Mouse (Mus musculus): ENCODE data around the gene Sdr42e1.

Sdr42e1 gene

GRCm38 (mm10) chr8:117660358-117661031 is 13.0 kb downstream of the Sdr42e1 start:
- DNase-seq (ENCODE audit: low spot score in 2 of 2): no peak

DNA sequence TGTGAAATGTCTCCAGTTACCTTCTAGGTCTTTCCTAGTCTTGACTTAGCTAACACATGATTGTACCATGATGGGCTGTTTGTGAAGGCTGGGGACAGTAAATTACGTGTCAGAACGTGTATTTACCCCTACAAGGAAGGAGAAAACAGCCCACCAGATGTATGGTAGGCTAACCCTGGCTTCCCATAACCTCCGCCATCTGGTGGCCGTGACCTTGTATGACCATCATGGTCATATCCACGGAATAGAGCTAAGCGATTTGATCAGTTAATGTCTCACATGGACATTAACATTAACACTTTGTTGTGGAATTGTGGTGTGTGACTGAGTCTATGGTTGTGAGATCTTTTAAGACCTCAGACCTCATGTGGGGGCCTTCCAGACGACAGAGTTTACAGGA is 14.5 kb downstream of the Sdr42e1 start:
- DNase-seq (ENCODE audit: low spot score in 2 of 2): no peak

DNA sequence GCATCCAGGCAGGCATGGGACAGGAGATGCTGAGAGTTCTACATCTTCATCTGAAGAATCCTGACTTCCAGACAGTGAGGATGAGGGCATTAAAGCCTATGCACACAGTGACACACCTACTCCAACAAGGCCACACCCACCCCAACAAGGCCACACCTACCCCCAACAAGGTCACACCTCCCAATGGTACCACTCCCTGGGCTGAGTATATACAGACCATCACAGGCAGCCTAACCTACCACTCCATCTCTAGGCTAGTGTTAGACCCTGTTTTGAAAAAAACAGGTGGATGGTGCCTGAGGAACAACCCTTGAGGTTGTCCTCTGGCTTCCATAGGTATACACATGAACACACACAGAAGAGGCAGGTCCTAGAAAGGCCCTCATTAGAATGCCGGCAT is 21.2 kb downstream of the Sdr42e1 start:
- no peak for DNase-seq (ENCODE audit: low spot score in 2 of 2)

DNA sequence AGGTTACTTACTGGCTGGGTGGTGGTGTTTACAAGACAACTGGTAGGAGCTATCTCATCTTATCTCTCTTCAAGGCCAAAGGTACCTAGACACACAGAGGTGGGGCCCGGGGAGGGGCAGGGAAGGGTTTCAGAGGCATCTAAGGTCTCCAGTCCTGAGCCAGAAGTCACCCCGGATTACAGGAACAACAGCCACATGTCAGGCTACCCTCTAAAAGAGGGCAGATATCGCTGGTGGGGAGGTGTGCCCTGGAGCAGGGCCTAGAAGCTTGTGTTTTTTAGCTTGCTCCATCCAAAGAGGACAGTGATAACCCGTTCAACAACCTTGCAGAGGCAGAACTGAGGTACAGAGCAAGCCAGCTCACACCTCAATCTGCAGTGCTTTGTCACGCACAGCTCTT is 27.0 kb downstream of the Sdr42e1 start:
- no peak for DNase-seq (ENCODE audit: low spot score in 2 of 2)

GRCm38 (mm10) chr8:117646020-117646419 is 27.5 kb downstream of the Sdr42e1 start:
- DNase-seq (ENCODE audit: low spot score in 2 of 2): peak; percentile 61 to 80

DNA sequence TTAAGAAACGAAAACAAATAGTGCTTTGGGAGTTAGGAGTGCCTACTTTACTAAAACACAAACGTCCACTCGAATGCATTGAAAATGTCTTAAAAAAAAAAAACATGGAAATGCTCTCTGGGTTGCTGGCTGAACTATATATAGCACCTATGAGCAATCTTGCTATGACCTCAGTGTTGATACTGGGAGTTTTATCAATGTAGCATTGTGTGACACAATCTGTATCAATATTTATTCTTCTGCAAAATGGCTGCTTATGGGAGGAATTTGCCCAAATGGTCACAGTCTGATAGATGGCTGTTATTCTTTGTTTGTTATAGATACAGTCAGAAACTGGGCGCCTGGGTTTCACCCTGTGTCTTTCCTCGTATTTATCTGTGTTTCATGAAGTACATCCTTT is 28.0 kb downstream of the Sdr42e1 start:
- no peak for DNase-seq (ENCODE audit: low spot score in 2 of 2)

GRCm38 (mm10) chr8:117639631-117640030 is 33.9 kb downstream of the Sdr42e1 start:
- no peak for DNase-seq (ENCODE audit: low spot score in 2 of 2)

GRCm38 (mm10) chr8:117637462-117637861 is 36.0 kb downstream of the Sdr42e1 start:
- DNase-seq (ENCODE audit: low spot score in 2 of 2): no peak

- no peak for DNase-seq (ENCODE audit: low spot score in 2 of 2)
Observed at GRCm38 (mm10) chr8:117634406-117634805, 39.1 kb downstream of the Sdr42e1 start.

DNA sequence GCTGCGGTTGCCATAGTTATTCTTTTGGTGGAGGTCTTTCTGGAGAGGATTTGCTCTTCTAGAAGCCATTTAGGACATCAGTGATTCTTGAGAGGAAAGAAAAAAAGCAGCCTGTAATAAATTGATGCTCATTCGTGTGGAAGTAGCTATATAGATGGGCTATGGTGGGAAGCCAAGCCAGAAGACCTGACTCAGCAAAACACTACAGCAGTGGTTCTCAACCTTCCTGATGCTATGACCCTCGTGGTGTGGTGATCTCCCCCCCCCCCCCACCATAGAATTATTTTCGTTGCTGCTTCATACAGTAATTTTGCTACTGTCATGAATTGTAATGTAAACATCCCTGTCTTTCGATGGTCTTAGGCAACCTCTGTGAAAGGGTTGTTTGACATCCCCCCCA is 41.0 kb downstream of the Sdr42e1 start:
- DNase-seq (ENCODE audit: low spot score in 2 of 2): no peak

GRCm38 (mm10) chr8:117627096-117627495 is 46.4 kb downstream of the Sdr42e1 start:
- DNase-seq (ENCODE audit: low spot score in 2 of 2): no peak

- peak in 1 of 2 experiments; percentile 62 for DNase-seq (ENCODE audit: low spot score in 2 of 2)
Observed at GRCm38 (mm10) chr8:117626040-117626838, 47.2 kb downstream of the Sdr42e1 start.

GRCm38 (mm10) chr8:117612861-117613260 is 60.6 kb downstream of the Sdr42e1 start:
- no peak for DNase-seq (ENCODE audit: low spot score in 2 of 2)

Measured in cerebellum, postnatal 4 days (tissue).